Mouse (Mus musculus) layer of hippocampus, postnatal 10 days (tissue): ENCODE measurements around the gene Rfx3. TPM values are rescaled to one million over a fixed set of nuclear protein-coding genes. Genes with fewer than 3 reads are reported as not detected.

ENCODE experiments used
- DNase-seq, 2 experiments: peaks; one replicate each; pipeline ENCODE4 v3.0.0; 2021; ENCODE audit warnings: low spot score in 2 of 2
- total RNA-seq, 2 experiments: library from RNA; stranded (reverse); gene quantifications; 2 replicates each; pipeline ENCODE4 v1.2.3; 2021

Rfx3 gene
- total RNA-seq, 2 experiments from 2014 or later = 83.1 to 91.1 TPM

DNA sequence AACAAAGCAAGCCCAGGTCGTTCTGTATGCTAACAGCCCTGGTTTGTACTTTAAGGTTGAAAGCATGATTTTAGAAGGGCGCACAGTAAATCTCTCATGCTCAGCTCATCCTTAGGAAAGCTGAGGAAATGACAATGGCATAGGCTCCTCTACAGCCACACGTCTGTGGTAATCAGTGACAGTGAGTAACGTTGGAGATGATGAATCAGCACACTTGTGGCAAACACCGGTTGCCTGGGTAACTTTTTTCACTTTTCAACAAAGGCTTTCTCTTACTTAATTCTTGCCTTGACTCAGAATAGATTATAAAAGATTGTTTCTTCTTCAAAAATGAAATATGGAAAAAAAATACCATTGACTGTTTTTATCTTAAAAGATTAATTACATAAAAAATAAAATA, 104.0 kb downstream of the Rfx3 start:
- no peak for DNase-seq

DNA sequence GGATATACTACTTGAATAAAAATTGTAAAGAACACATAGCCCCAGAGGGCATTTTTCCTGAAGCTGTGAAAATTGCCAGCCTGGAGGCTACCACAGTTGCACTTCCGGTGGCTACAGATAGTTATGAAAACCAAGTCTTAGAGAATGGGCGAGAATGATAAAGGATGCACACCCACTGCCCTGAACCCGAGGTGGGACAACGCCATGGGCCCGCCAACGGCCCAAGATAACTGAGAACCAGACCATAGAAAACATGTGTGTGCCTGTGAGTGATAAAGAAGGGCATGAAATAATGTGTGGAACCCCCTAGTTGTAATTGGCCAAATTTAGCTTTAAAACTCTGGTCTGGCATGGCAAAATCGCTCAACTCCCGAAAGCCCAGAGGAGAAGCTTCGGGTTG, 105.0 kb downstream of the Rfx3 start:
- DNase-seq = no peak

- no peak for DNase-seq
Measured at GRCm38 (mm10) chr19:27905172-27905571, 105.8 kb downstream of the Rfx3 start.

- peak in 1 of 2 experiments; percentile 25 for DNase-seq
Measured at GRCm38 (mm10) chr19:27904655-27905054, 106.3 kb downstream of the Rfx3 start.

DNA sequence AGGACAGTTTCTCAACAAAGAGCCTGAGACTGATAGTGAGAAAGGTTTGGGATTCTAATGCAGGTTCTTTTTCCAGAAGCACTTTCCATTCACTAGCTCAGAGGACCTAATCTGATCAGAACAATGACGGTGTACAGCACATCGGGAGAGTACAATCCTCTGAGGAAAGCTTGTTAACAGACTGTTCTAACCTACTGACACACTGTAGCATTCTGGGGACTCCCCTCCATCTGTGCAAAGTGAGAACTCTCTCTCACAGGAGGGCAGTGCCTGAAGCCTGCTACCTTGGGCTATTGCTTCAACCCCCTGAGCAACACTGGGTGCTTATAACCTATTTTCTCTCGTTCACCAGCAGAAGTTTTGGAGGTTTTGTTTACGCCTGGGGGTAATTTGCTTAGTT, 106.8 kb downstream of the Rfx3 start:
- DNase-seq = no peak

DNA sequence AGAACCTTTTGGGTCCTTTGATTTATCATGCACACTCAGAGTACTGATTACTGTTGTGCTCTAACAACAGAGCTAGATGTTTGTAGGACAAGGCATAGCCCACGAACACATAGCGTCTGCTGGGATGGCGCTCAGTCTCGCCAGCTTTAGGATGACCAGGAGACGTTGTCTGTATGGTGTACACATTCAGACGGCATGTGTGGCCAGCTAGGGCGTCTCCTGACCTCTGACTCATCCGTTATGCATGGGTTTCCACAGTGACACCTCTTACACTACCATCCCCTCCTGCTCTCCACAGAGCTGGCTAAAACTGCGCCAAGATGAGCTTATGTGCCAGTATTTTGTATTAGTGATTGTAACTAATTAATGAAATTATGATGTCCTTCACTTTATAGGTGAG, 108.4 kb downstream of the Rfx3 start:
- DNase-seq = no peak

- no peak for DNase-seq
Measured at GRCm38 (mm10) chr19:27901693-27902092, 109.3 kb downstream of the Rfx3 start.

DNA sequence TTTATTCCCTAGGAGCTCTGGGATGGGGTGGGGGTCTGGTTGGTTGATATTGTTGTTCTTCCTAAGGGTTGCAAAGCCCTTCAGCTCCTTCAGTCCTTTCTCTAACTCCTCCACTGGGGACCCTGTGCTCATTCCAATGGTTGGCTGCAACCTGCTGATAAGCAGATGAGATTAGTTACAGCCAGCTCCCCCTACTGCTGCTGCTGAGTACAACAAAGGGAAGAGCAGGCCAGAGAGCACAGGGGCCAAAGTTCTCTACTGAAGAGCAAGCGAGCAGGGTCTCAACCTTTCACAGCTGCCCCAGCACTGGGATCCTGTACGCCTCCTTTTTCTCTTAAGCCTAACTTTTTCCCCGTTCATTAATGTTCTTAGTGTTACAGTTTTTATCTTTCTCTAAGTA, 126.4 kb downstream of the Rfx3 start:
- DNase-seq = no peak

DNA sequence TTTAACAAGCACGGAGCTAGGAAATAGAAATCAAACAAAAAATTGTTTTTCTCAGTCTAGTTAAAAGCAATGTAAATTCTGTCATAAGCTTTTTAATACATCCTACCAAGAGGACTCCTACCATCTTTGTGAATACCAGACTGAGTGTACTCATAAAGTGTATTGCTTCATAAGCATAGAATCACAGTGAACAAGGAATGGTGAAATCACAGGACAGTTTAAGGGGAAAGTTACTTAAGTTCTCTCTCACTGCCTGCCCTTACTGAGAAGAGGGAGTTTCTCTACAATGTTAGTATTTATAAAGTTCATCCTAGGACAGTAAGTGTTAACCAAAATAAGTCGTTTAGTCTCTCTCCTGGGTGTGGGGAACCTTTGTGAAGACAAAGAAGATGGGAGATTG, 133.5 kb downstream of the Rfx3 start:
- DNase-seq = no peak

DNA sequence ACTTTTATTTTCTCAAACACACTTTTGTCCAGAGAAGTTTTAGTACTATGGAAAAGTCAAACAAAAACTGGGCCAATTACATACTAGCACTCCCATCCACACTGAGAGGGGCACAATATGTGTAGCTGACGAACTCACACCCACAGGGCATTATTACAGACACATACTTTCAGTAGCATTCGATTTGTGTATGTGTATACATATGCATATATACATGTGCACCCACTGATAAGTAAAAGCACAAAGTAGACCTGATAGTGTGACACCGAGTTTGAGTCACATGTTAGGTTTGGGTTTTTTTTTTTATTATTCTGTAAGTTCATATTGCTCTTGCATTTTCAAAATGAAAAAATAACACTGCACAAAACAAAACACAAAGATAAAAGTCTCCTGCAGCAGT, 140.2 kb downstream of the Rfx3 start:
- DNase-seq = no peak

DNA sequence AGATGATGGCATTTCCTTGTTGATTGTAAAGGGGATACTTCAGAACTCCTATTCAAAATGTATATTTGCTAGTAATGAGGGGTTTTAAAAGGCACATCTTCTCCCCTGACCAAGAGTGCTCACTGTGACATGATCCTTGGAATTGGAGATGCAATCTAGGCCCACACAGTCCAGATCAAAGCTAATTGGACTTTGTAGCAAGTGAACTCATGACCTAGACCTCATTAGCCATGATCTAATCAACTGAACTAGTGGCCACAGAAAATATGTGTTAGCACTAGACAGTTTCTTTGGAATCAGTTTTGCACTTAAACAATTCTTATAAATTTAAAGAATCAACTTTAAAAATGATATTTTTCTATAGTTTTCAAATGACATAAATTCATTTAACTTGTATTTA, 151.3 kb downstream of the Rfx3 start:
- DNase-seq = no peak

GRCm38 (mm10) chr19:27848946-27849345, 162.0 kb downstream of the Rfx3 start:
- DNase-seq = no peak

GRCm38 (mm10) chr19:27847055-27847454, 163.9 kb downstream of the Rfx3 start:
- DNase-seq = no peak

GRCm38 (mm10) chr19:27838635-27839034, 172.3 kb downstream of the Rfx3 start:
- DNase-seq = no peak

DNA sequence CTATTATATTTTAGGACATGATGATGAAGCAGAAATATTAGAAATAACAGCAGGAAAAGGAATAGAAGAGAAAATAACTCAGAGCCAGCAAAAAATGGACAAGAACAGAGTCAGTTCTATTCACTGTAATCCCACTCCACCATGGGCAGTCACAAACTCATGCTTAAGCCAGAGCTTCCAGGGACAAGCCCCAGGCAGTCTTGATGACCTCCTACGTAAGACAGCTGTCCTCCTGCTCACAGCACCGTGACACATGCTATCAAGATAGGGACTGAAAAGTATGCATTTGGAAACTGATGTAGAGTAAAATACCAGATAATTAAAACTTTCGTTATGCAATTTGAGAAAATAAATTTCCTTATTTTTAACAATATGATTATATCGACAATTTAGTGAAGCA, 172.9 kb downstream of the Rfx3 start:
- no peak for DNase-seq

DNA sequence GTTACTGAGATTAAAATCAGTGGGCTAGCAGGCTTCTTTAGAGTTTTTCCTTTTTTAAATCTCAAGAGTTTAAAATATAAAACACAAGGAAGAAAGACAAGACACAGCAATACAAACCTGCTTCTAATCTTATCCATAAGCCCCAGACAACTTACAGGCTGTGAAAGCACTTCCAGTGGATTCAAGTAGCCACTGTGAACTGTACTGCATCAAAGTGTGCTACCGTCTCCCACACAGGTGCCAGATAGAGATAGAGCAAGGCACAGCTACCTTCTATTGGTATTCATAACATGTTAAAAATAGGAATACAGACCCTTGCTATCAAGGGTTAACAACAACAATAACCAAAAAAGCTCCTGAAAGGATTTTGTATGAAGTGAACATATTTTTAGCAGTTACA, 178.5 kb downstream of the Rfx3 start:
- no peak for DNase-seq

DNA sequence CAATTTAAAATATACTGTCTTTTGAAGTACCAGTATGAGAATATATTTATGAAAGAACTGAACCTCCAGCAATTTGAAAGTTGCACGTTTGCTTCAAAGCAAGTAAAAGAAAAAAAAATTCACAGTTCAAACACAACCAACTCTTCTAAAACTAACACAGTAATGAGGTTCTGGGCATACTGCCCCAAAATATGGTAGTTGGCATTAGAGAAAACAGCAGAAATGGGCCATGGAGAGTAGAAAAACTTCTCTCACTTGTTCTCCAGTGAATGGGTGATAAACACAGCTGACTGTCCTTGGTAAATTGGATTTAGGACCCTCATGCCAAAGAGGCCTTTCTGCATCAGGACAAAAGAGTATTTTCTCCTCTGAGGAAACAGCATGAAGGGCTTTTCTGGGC, 182.7 kb downstream of the Rfx3 start:
- peak in 1 of 2 experiments; percentile 21 for DNase-seq

GRCm38 (mm10) chr19:27817661-27818060, 193.3 kb downstream of the Rfx3 start:
- no peak for DNase-seq

GRCm38 (mm10) chr19:27780030-27780429, 230.9 kb downstream of the Rfx3 start:
- no peak for DNase-seq

DNA sequence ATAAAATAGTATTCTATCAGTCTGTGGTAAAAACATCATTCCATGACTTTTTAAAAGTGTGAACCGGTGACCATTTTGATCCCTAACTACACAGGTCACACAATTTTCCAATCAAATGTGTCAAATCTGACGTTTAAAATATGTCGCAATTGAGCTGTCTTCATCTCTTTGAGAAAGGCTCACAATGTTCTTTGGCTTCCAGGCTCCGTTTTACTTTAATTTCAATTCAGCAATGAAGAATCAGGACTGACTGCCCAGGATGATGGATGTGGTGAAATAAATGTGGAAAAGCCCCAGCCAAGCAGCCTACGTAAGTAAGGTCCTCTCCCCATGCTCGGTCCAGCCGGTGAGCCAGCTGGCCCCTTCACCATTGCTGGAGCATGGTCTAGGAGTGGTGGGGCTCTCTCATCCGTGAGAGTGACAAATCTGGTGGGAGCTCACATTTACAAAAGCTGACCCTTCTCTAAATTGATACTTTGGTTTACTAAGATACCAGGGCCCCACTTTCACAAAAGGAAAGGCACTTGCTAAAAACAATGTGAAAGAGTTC, 240.2 kb downstream of the Rfx3 start:
- no peak for DNase-seq

- DNase-seq = peak in 1 of 2 experiments; percentile 20
Measured at GRCm38 (mm10) chr19:27768444-27768843, 242.5 kb downstream of the Rfx3 start.

GRCm38 (mm10) chr19:27760309-27760708, 250.7 kb downstream of the Rfx3 start:
- no peak for DNase-seq

GRCm38 (mm10) chr19:27759347-27759746, 251.6 kb downstream of the Rfx3 start:
- DNase-seq = no peak

DNA sequence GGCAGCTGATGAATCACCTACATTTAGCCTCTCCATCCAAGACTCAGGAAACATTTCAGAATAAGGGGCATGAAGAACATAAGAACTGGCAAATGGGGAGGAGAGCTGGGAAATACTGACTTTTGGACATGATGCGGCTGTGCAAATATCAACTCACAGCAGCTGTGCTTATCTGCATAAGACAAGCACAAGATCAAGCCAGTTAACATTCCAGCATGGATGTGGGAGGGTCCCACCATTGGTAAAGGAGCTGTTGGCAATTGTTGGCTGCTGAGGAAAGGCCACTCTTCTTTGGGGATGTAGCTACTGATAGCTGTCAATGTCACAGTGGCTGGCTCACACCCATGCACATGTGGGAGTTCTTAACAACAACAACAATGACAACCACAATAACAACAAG, 263.7 kb downstream of the Rfx3 start:
- DNase-seq = no peak
